Mouse (Mus musculus): ENCODE data around the gene Btk. TPM values are rescaled to one million over a fixed set of nuclear protein-coding genes. Genes with fewer than 3 reads are reported as not detected.

The Btk gene
- total RNA-seq, 2 experiments from 2014 or later, result 0.93 to 1.6 TPM

- no peak for DNase-seq (ENCODE audit: extremely low spot score in 1 of 2, low spot score in 2 of 2)
- intact Hi-C loops (cut with DNase I), result no loop called here
Observed at GRCm38 (mm10) chrX:134507977-134508376, 75.4 kb downstream of the Btk start.

- no peak for DNase-seq (ENCODE audit: extremely low spot score in 1 of 2, low spot score in 2 of 2)
- intact Hi-C loops (cut with DNase I), result no loop called here
Observed at GRCm38 (mm10) chrX:134500651-134501050, 82.7 kb downstream of the Btk start.

Other genes starting within 250 kb of the Btk start
- 10 to 100 TPM; 53.9 to 55.4 TPM for gene Drp2, start 179.0 kb downstream of the Btk start, total RNA-seq (2021)
- gene Taf7l, start 107.1 kb downstream of the Btk start, total RNA-seq (2021), result not detected
- gene Timm8a1, start 41.7 kb downstream of the Btk start, total RNA-seq (2021), result 10 to 100 TPM; 20.2 to 26.5 TPM
- gene Rpl36a, start 2.1 kb upstream of the Btk start, total RNA-seq (2021), result 100 to 1,000 TPM; 157 to 158 TPM
- 1 to 10 TPM; 8.8 to 9.2 TPM for gene Gla, start 17.6 kb upstream of the Btk start, total RNA-seq (2021)
- gene Hnrnph2, start 17.6 kb upstream of the Btk start, total RNA-seq (2021), result 100 to 1,000 TPM; 132 to 133 TPM
- 10 to 100 TPM; 51.3 to 51.5 TPM for gene Armcx4, start 102.9 kb upstream of the Btk start, total RNA-seq (2021)
- 10 to 100 TPM; 58.2 to 72.7 TPM for gene Armcx1, start 134.4 kb upstream of the Btk start, total RNA-seq (2021)
- gene Armcx6, start 167.8 kb upstream of the Btk start, total RNA-seq (2021), result 1 to 10 TPM; 7.0 to 8.9 TPM
- 10 to 100 TPM; 82.9 to 91.2 TPM for gene Armcx3, start 173.0 kb upstream of the Btk start, total RNA-seq (2021)
- 10 to 100 TPM; 90.3 to 94.4 TPM for gene Armcx2, start 225.7 kb upstream of the Btk start, total RNA-seq (2021)

Data from left cerebral cortex, postnatal 10 days (tissue).